Mouse (Mus musculus): ENCODE measurements around the gene Slc24a4. TPM values are rescaled to one million over a fixed set of nuclear protein-coding genes. Genes with fewer than 3 reads are reported as not detected.
"Not testable (repeated sequence)": the region's sequence is repeated elsewhere in the genome, so short reads cannot be mapped to it uniquely, and the experiment has no call there.

Gene Slc24a4
- polyA plus RNA-seq, 1 experiment from 2014 or later = 0.54 TPM

DNA sequence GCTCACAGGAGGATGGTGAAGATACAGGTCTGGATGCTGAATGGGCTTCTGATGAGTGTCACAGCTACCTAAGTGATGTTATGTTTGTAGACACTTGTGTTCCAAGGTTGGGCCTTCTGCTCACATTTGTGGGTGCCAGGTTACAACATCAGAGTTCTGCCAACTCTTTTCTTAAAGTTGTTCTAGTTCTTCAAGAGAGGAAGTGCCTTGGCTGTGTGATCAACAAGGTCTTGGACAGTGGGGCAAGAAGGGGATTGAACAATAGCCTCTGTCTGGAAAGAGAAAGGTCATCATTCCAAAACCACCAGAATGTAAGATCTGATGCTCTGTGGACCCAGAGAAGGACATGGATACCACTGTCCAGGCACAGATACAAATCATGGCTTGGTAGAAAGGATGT is 134.7 kb downstream of the Slc24a4 start:
- Histone ChIP-seq H3K27me3 (ENCODE audit: control insufficient read depth, insufficient read depth, low read length) (no peaks in the 10 kb centered on the region), H3K36me3 (ENCODE audit: control insufficient read depth, insufficient read depth, low read length) (no peaks in the 10 kb centered on the region), H3K27ac (ENCODE audit: low read depth, low read length) (no peak overlapping the region), H3K4me1 (replicated peaks; ENCODE audit: control insufficient read depth, insufficient read depth, low read length) (no peaks in the 10 kb centered on the region), H3K9me3 (ENCODE audit: control insufficient read depth, low read length) (no peaks in the 10 kb centered on the region), H3K4me3 (ENCODE audit: low read depth, low read length) (no peak overlapping the region), H3K9ac (ENCODE audit: low read depth, low read length) (no peak overlapping the region), H3K4me2 (replicated peaks; ENCODE audit: low read depth, low read length) (no peak overlapping the region)
- DNase-seq (ENCODE audit: low spot score) (no peak), ATAC-seq (ENCODE audit: low FRiP score) (no peak)

DNA sequence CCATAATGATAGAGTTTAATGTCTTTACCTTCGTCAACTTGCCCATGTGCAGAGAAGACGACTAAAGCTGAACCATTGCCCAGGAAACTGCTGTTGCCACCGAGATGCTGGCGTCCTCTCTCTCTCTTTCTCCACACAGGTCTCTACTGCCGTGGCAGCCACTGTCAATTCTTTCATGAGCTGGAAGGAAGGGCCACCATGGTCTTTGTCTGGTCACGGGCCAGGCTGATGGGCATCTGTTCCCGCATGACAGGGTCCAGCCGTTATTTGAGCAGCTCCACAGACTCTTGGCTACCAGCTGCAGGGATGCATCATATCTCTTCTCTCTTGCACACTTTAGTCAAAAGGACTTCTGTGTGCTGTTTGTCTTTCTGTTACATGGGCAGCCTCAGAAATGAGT is 137.9 kb downstream of the Slc24a4 start:
- H3K36me3 ChIP-seq (ENCODE audit: control insufficient read depth, insufficient read depth, low read length) = no peaks in the 10 kb centered on the region
- no peaks in the 10 kb centered on the region for H3K27me3 ChIP-seq (ENCODE audit: control insufficient read depth, insufficient read depth, low read length)
- no peak overlapping the region for H3K4me2 ChIP-seq (replicated peaks; ENCODE audit: low read depth, low read length)
- H3K4me1 ChIP-seq (replicated peaks; ENCODE audit: control insufficient read depth, insufficient read depth, low read length) = no peaks in the 10 kb centered on the region
- ATAC-seq (ENCODE audit: low FRiP score) = no peak
- H3K9ac ChIP-seq (ENCODE audit: low read depth, low read length) = no peak overlapping the region
- no peak overlapping the region for H3K4me3 ChIP-seq (ENCODE audit: low read depth, low read length)
- WGBS = 90% methylated on average over 8 of the region's 8 CpGs
- DNase-seq (ENCODE audit: low spot score) = no peak
- H3K9me3 ChIP-seq (ENCODE audit: control insufficient read depth, low read length) = no peaks in the 10 kb centered on the region
- H3K27ac ChIP-seq (ENCODE audit: low read depth, low read length) = no peak overlapping the region

DNA sequence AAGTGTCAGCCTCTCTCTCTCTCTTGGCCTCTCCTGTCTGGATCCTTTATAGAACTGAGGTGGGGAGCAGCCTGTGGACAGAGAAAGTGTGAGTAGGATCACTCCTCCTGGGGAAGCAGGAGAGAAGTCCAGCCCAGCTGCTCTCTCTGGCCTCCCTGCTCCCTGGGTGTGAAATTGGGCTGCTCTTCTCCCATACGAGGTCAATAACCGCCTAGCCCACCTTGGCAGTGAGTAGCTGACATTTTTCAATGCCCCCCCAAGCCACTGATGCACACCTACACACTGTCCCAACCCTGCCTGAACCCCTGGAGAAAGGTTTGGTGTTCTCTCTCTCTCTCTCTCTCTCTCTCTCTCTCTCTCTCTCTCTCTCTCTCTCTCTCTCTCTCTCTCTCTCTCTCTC is 140.6 kb downstream of the Slc24a4 start:
- Histone ChIP-seq H3K27me3 (ENCODE audit: control insufficient read depth, insufficient read depth, low read length) (no peaks in the 10 kb centered on the region), H3K9ac (ENCODE audit: low read depth, low read length) (no peak overlapping the region), H3K4me2 (replicated peaks; ENCODE audit: low read depth, low read length) (no peak overlapping the region), H3K4me3 (ENCODE audit: low read depth, low read length) (no peak overlapping the region), H3K27ac (ENCODE audit: low read depth, low read length) (no peak overlapping the region), H3K9me3 (ENCODE audit: control insufficient read depth, low read length) (no peaks in the 10 kb centered on the region), H3K36me3 (ENCODE audit: control insufficient read depth, insufficient read depth, low read length) (no peaks in the 10 kb centered on the region), H3K4me1 (replicated peaks; ENCODE audit: control insufficient read depth, insufficient read depth, low read length) (no peaks in the 10 kb centered on the region)
- DNase-seq (ENCODE audit: low spot score) = no peak
- 54% methylated on average over 2 of the region's 2 CpGs for WGBS
- no peak for ATAC-seq (ENCODE audit: low FRiP score)

DNA sequence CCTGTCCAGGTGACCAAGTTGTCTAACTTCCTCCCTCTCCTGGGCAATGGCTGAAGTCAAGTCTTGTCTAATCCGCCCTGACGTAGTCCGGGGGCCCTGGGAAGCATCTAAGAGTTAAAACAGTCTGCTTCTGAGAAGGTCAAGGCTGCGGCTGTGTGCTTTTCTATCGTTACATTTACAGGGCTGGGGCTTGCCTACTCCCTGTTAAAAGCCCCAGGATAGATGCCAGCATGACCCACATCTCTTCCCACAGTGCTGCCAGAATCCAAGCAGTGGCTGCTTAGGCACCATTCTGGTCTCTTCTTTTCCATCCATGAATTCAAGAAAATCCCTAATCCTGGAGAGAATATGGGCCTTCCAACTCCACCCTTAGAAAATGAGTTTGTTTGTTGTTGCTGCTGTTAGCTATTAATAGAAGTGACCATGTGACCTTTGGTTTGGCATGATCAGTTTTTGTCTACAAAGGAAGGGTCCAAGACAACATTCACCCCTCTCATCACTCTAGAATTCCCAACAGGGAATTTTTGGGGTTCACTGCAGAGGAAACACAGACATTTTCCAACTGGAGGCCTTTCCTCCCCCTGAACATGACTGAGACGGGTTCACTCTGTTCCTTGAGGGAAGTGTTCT is 142.4 kb downstream of the Slc24a4 start:
- H3K4me2 ChIP-seq (replicated peaks; ENCODE audit: low read depth, low read length) = no peak overlapping the region
- no peaks in the 10 kb centered on the region for H3K4me1 ChIP-seq (replicated peaks; ENCODE audit: control insufficient read depth, insufficient read depth, low read length)
- H3K9ac ChIP-seq (ENCODE audit: low read depth, low read length) = no peak overlapping the region
- DNase-seq (ENCODE audit: low spot score) (no peak), ATAC-seq (ENCODE audit: low FRiP score) (no peak)
- WGBS = 89% methylated on average over 6 of the region's 6 CpGs
- H3K27me3 ChIP-seq (ENCODE audit: control insufficient read depth, insufficient read depth, low read length) = no peaks in the 10 kb centered on the region
- no peaks in the 10 kb centered on the region for H3K9me3 ChIP-seq (ENCODE audit: control insufficient read depth, low read length)
- H3K36me3 ChIP-seq (ENCODE audit: control insufficient read depth, insufficient read depth, low read length) = no peaks in the 10 kb centered on the region
- no peak overlapping the region for H3K27ac ChIP-seq (ENCODE audit: low read depth, low read length)
- no peak overlapping the region for H3K4me3 ChIP-seq (ENCODE audit: low read depth, low read length)

DNA sequence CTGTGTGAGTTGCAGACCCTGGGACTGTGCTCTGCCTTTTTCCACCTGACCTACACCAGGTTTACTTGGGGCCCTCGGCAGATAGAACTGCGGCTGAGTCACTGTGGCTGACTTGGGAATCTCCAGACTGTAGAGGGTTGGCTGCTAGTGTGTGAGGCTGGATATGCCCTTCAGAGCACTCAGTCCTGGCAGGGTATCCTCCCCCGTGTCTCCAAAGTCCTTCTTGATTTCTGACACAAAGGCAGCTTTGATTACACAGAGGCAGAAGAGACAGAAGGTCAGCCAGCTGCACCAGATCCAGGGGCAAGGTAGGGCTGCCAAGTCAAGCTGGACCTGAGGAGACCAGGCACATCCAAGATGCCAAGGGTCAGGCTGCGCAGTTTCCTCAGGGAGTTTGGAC is 142.9 kb downstream of the Slc24a4 start:
- DNase-seq (ENCODE audit: low spot score) (no peak), ATAC-seq (ENCODE audit: low FRiP score) (no peak)
- Histone ChIP-seq H3K36me3 (ENCODE audit: control insufficient read depth, insufficient read depth, low read length) (no peaks in the 10 kb centered on the region), H3K4me3 (ENCODE audit: low read depth, low read length) (no peak overlapping the region), H3K4me1 (replicated peaks; ENCODE audit: control insufficient read depth, insufficient read depth, low read length) (no peaks in the 10 kb centered on the region), H3K27me3 (ENCODE audit: control insufficient read depth, insufficient read depth, low read length) (no peaks in the 10 kb centered on the region), H3K9me3 (ENCODE audit: control insufficient read depth, low read length) (no peaks in the 10 kb centered on the region), H3K27ac (ENCODE audit: low read depth, low read length) (no peak overlapping the region), H3K9ac (ENCODE audit: low read depth, low read length) (no peak overlapping the region), H3K4me2 (replicated peaks; ENCODE audit: low read depth, low read length) (no peak overlapping the region)
- 77% methylated on average over 4 of the region's 4 CpGs for WGBS

DNA sequence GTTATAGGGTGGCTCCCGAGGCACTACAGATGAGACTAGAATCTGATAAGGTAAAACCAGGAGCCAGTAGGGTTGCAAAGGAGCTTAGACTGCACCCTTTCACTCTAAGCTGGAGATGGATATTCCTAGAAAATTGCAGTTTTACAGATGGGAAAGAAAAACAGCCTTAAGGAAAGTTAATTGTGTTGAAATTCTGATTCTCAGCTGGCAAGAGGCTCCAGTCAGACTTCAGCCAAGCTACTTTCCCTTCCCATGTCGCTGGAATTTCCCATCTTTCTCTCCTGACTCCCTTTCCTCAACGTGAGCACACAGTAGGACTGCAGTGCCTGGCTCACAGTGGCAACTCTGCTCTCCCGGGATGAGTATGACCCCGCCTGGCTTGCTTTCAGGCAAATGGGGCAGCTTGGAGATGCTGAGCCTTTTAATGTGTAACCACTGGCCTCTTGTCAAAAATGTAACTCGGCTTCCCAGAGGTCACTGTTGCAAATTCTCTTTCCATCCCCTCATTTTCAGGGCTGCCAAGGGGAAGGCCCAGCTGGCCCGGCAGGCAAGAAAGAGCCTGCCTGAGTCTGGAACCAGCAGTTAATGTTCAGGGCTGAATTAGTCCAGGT is 147.4 kb downstream of the Slc24a4 start:
- Histone ChIP-seq H3K4me3 (ENCODE audit: low read depth, low read length) (no peak overlapping the region), H3K36me3 (ENCODE audit: control insufficient read depth, insufficient read depth, low read length) (no peaks in the 10 kb centered on the region), H3K9ac (ENCODE audit: low read depth, low read length) (no peak overlapping the region), H3K27ac (ENCODE audit: low read depth, low read length) (no peak overlapping the region), H3K27me3 (ENCODE audit: control insufficient read depth, insufficient read depth, low read length) (no peaks in the 10 kb centered on the region), H3K4me2 (replicated peaks; ENCODE audit: low read depth, low read length) (no peak overlapping the region), H3K4me1 (replicated peaks; ENCODE audit: control insufficient read depth, insufficient read depth, low read length) (no peaks in the 10 kb centered on the region), H3K9me3 (ENCODE audit: control insufficient read depth, low read length) (no peaks in the 10 kb centered on the region)
- DNase-seq (ENCODE audit: low spot score) (no peak), ATAC-seq (ENCODE audit: low FRiP score) (no peak)
- 59% methylated on average over 7 of the region's 7 CpGs for WGBS

DNA sequence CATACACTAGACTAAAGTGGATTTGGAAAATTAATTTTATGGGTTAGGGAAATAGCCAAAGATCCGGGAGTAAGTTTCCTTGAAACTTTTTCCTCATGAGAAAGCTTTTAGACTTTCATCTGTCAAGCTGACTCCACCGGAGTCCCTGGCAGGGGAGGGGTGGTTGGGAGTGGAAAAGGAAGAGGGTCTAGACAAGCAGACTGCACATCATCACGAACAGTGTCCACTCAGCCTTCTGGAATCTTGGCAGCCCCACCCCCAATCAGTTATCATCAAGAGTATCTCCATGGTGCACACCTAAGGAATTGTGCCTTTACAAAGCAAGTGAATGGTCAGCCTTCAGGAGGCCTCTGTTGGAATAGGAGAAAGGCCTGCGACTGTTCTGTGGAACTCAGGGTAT is 151.8 kb downstream of the Slc24a4 start:
- H3K4me3 ChIP-seq (ENCODE audit: low read depth, low read length); H3K9ac ChIP-seq (ENCODE audit: low read depth, low read length); H3K36me3 ChIP-seq (ENCODE audit: control insufficient read depth, insufficient read depth, low read length); H3K4me1 ChIP-seq (replicated peaks; ENCODE audit: control insufficient read depth, insufficient read depth, low read length); H3K9me3 ChIP-seq (ENCODE audit: control insufficient read depth, low read length); H3K27me3 ChIP-seq (ENCODE audit: control insufficient read depth, insufficient read depth, low read length); H3K27ac ChIP-seq (ENCODE audit: low read depth, low read length); ATAC-seq (ENCODE audit: low FRiP score); H3K4me2 ChIP-seq (replicated peaks; ENCODE audit: low read depth, low read length); DNase-seq (ENCODE audit: low spot score): not testable (repeated sequence)
- WGBS = 65% methylated on average over 4 of the region's 4 CpGs

DNA sequence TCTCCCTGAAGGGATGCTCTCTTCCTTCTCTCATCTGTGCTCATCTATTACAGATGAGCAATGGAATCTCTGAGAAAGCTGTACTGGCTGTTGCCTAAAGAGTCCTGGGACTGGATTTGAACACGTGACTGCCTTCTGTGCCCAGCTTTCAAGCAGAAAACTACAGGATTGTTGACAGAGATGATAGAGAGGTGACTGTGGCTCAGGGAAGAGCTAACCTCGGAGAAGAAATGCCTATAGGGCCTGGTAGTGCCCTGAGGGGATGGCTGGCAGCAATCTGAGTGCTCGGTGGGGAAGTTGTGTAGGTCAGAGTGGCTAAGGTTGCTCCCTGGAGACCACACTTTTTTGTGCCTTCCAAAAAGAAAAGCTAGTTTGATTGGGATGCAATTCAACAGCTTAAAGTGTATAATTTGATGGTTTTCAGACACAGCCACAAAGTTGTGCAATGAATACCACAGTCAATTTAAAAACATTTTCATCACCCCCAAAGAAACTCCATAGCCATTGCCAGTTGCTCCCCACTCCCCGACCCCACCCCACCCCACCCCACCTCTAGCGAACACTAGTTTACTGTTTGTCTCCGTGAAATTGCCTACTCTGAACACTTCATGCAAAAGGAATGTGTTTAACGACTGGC is 152.5 kb downstream of the Slc24a4 start:
- 58% methylated on average over 7 of the region's 7 CpGs for WGBS
- H3K4me2 ChIP-seq (replicated peaks; ENCODE audit: low read depth, low read length) = no peak overlapping the region
- ATAC-seq (ENCODE audit: low FRiP score) = no peak

DNA sequence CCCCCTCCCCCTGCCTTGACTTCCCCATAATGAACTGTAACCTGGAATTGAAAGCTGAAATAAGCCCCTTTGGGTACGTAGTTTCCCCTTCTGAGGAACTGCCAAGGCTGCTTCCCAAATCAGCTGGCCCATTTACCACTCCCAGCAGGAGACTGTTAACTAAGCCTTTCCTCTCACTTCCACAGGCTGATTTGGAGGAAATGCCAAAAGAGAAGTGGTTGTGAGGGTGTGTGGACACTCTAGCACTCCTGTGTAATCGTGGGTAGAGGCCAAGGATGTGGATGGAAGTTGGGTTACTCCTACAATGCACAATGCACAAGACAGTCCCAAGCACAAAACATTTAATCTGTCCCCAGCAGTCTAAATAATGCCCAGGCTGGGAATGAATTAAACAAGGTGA is 153.6 kb downstream of the Slc24a4 start:
- DNase-seq (ENCODE audit: low spot score) (no peak), ATAC-seq (ENCODE audit: low FRiP score) (no peak)
- H3K4me2 ChIP-seq (replicated peaks; ENCODE audit: low read depth, low read length) = no peak overlapping the region
- no peak overlapping the region for H3K9ac ChIP-seq (ENCODE audit: low read depth, low read length)
- H3K27me3 ChIP-seq (ENCODE audit: control insufficient read depth, insufficient read depth, low read length) = no peaks in the 10 kb centered on the region
- no peak overlapping the region for H3K27ac ChIP-seq (ENCODE audit: low read depth, low read length)
- no peak overlapping the region for H3K4me3 ChIP-seq (ENCODE audit: low read depth, low read length)
- no peaks in the 10 kb centered on the region for H3K36me3 ChIP-seq (ENCODE audit: control insufficient read depth, insufficient read depth, low read length)
- H3K9me3 ChIP-seq (ENCODE audit: control insufficient read depth, low read length) = no peaks in the 10 kb centered on the region
- 76% methylated on average over 2 of the region's 2 CpGs for WGBS
- no peaks in the 10 kb centered on the region for H3K4me1 ChIP-seq (replicated peaks; ENCODE audit: control insufficient read depth, insufficient read depth, low read length)

More for the DNA sequence above, 152.5 kb downstream of the Slc24a4 start:
- no peak overlapping the region for H3K27ac ChIP-seq (ENCODE audit: low read depth, low read length)
- H3K9ac ChIP-seq (ENCODE audit: low read depth, low read length) = no peak overlapping the region
- no peaks in the 10 kb centered on the region for H3K4me1 ChIP-seq (replicated peaks; ENCODE audit: control insufficient read depth, insufficient read depth, low read length)
- H3K27me3 ChIP-seq (ENCODE audit: control insufficient read depth, insufficient read depth, low read length) = no peaks in the 10 kb centered on the region
- H3K4me3 ChIP-seq (ENCODE audit: low read depth, low read length) = no peak overlapping the region
- H3K36me3 ChIP-seq (ENCODE audit: control insufficient read depth, insufficient read depth, low read length) = no peaks in the 10 kb centered on the region
- no peak for DNase-seq (ENCODE audit: low spot score)
- H3K9me3 ChIP-seq (ENCODE audit: control insufficient read depth, low read length) = no peaks in the 10 kb centered on the region

Measured in hindbrain, embryonic 11.5 days (tissue).